Mouse (Mus musculus): ENCODE data around the gene 9330161L09Rik. TPM values are rescaled to one million over a fixed set of nuclear protein-coding genes. Genes with fewer than 3 reads are reported as not detected.

9330161L09Rik gene
- 0.81 and 1.3 TPM in 2 replicates for polyA plus RNA-seq (2012; rRNA removed; ENCODE audit: low replicate concordance)

DNA sequence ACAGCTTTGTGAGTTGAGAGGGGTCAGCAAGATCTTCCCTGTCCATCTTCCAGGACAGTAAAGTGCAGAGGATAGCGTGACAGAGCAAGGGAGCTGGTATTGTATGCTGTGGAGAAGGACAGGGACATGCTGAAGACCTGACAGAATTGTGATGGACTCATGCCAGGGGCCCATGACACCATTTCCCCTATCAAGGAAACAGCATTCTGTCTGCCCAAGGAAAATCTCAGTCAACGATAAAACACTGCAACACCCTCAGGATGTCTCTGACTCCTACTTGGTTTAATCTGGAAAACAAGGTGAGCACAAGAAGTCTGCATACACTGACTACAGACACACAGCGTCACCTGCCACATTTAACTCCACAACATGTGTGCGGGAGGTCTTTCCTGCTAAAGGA is at the start of gene 9330161L09Rik:
Gene 9330161L09Rik (minus strand): TSS at position 101 of the 400 bp plus-strand sequence.

DNA sequence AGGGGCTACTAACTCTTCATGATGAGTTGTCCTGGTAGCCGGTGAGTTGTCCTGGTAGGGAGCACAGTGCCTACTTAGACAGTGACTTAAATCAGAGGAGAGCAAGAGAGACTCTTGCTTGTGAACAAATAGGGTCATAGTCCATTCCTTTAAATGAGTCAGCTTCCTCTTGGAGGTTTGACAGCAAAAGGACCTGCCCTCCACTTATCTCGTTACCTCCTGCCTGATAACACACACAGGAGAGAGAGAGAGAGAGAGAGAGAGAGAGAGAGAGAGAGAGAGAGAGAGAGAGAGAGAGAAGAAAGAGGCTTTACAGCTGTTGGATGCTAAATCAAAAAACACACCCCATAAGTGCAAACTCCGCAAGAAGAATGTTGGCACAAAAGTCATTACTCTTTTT is 49.5 kb upstream of the 9330161L09Rik start, which contains the start of gene Ifi27l2b:
Gene Ifi27l2b (minus strand): TSS at position 84 of the 400 bp plus-strand sequence.

DNA sequence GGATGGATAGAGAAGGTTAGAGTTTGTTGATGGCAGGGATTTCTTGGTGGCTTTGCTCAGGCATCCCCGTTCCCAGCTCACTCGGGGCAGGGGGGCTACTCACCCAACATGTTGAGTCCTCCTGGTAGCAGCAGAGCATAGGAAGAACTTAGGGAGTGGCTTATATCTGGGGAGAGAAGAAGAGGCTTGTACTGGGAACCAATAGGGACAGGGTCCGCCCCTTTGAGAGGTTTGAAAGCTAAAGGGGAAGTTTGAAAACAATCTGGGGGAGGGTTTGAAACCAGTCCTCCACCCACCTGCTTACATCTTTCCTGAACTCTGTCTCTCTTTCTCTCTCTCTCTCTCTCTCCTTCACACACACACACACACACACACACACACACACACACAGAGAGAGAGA is 35.9 kb upstream of the 9330161L09Rik start, which contains the start of gene Ifi27l2a:
Gene Ifi27l2a (minus strand): TSS at position 157 of the 400 bp plus-strand sequence.

DNA sequence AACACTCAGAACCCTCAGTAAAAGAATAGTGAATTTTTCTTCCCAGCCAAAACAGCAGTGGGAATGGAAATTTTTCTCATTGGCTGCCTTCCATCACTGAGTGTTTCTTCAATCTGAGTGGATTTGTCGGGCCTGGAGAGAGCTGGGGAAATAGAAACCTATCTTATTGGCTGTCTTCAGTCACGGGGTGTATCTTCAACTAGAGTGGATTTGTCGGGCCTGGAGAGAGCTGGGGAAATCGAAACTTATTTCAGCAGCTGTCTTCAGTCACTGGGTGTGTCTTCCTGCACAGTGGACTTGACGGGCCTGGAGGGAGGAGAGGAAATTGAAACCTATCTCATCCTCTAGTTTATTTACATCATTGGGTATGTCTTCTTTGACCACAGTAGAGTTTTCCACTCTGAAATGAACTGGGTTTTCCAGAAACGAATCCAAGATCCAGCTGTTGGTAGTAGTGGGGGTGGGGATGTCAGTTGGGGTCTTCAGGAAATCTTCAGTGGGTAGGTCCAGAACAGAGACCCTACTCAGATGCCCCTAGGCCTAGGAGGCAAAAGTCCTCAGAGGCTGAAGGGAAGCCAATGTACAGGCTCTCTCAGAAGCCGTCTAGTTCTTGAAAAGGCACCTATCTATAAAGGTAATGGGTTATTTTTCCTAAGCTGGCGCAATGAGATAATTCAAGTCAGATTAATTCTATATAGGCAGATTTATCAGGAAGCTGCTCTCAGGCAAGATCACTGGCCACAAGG is 26.5 kb upstream of the 9330161L09Rik start, which contains the start of gene Ifi27:
Gene Ifi27 (plus strand): TSS at position 226 of the 746 bp plus-strand sequence.

DNA sequence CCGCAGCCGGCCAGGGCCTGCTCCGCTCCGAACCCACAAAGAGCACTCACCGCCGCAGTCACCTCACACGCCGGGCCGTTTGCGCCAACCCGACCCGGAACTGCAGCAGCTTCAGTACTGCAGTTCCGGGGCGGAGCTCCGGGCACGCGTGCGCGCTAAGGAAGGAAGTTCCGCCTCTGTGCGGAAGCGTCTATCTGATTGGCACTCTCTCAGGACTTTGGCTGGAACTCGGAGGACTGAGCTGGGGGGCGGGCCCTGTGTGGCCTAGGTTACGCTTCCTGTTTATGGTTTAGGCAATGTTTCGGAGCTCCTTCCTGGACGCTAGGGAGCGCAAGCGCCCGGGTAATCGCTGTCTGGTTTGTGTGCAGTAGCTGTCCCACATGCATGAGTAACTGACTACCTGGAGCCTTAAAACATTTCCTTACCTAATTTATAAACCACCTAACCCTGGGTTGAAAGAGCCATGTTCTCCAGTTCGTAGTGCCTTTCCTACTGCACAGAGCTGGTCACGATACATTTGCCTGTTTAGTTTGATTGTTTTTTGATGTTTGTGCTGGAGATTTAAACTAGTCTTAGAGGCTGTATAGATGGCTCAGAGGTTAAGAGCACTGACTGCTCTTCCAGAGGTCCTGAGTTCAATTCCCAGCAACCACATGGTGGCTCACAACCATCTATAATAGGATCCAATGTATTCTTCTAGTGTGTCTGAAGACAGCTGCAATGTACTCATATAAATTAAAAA is 18.3 kb upstream of the 9330161L09Rik start, which contains the start of gene Ddx24:
Gene Ddx24 (minus strand): TSS at position 102 of the 742 bp plus-strand sequence.

DNA sequence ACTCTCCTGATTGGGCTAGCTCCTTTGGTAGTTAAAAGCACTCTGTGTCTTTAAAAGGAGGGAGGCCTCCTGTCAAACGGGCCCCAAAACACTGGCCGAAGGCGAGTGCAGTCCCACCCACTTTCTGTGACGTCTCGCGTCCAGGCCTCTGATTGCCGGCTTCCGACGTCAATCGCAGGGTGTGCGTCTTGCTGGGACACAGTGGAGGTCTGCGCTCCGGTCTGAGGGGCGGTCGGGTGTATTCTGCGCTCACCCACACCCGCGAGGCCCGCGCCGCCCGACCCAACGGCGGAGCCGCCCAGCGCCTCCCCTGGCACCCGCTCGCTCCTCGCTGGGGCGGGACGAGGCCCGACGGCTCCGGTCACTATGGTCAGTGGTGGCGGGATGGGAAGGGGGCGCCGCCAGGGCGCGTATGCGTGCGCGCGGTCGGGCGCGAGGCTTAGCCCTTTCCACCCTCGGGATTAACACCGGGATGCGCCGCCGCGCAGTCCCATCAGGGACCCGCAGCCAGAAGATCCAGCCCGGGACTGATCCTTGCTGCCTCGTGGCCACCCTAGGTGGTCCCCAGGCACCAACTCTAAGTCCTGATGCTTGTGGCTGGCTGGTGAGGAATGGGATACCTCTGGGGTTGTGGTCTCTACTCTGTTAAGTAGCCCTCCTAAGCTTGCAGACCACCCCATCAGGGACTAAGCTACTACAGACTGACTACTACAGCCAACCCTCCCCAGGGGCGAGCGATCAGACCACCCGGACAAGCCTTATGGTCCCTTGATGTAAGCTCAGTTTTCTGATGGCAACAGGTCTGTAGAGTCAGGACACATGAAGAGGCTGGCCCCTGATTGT is 18.9 kb downstream of the 9330161L09Rik start, which contains the start of gene Otub2:
Gene Otub2 (plus strand): TSS at position 178 of the 843 bp plus-strand sequence.

Other genes with a start within 250 kb of the 9330161L09Rik start
- 1.6 and 2.9 TPM in 2 replicates for gene Prima1, start 165.7 kb downstream of the 9330161L09Rik start, polyA plus RNA-seq (2012; rRNA removed; ENCODE audit: low replicate concordance)
- gene Fam181a, start 96.8 kb downstream of the 9330161L09Rik start, polyA plus RNA-seq (2012; rRNA removed; ENCODE audit: low replicate concordance) = not detected in 2 replicates
- gene Asb2, start 51.8 kb downstream of the 9330161L09Rik start, polyA plus RNA-seq (2012; rRNA removed; ENCODE audit: low replicate concordance) = 20.7 and 80.8 TPM in 2 replicates
- gene Otub2, start 19.1 kb downstream of the 9330161L09Rik start, polyA plus RNA-seq (2012; rRNA removed; ENCODE audit: low replicate concordance) = 3.6 and 5.8 TPM in 2 replicates
- gene Ddx24, start 18.0 kb upstream of the 9330161L09Rik start, polyA plus RNA-seq (2012; rRNA removed; ENCODE audit: low replicate concordance) = 29.2 and 49.9 TPM in 2 replicates
- 1,029 and 1,525 TPM in 2 replicates for gene Ifi27, start 26.4 kb upstream of the 9330161L09Rik start, polyA plus RNA-seq (2012; rRNA removed; ENCODE audit: low replicate concordance)
- 4,536 and 5,133 TPM in 2 replicates for gene Ifi27l2a, start 35.9 kb upstream of the 9330161L09Rik start, polyA plus RNA-seq (2012; rRNA removed; ENCODE audit: low replicate concordance)
- not detected in 2 replicates for gene Ifi27l2b, start 49.4 kb upstream of the 9330161L09Rik start, polyA plus RNA-seq (2012; rRNA removed; ENCODE audit: low replicate concordance)
- gene Ppp4r4, start 124.5 kb upstream of the 9330161L09Rik start, polyA plus RNA-seq (2012; rRNA removed; ENCODE audit: low replicate concordance) = 0.84 and 0.89 TPM in 2 replicates
- gene Serpina10, start 223.6 kb upstream of the 9330161L09Rik start, polyA plus RNA-seq (2012; rRNA removed; ENCODE audit: low replicate concordance) = 1.8 and 1.9 TPM in 2 replicates
- 0.43 TPM in 1 of 2 replicates, not detected in the other for gene Serpina6, start 249.4 kb upstream of the 9330161L09Rik start, polyA plus RNA-seq (2012; rRNA removed; ENCODE audit: low replicate concordance)